Mouse (Mus musculus) CH12.LX (cell line): ENCODE data around the gene Harbi1. TPM values are rescaled to one million over a fixed set of nuclear protein-coding genes. Genes with fewer than 3 reads are reported as not detected.
A peak's percentile ranks its signal among the peaks of the same experiment; 100 is the strongest.

Experiments
- DNase-seq: peaks from one replicate; pipeline ENCODE4 v3.0.0-alpha.2; 2013; ENCODE audit errors: extremely low read depth
- H3K27ac ChIP-seq: 2 replicates; pipeline ENCODE4 v1.5.1; 2012; ENCODE audit warnings: low read depth, mild to moderate bottlenecking, control low read depth, moderate library complexity; ENCODE audit not compliant: insufficient read depth
- H3K27me3 ChIP-seq: replicated peaks from 2 replicates; pipeline ENCODE3; 2012; ENCODE audit warnings: inconsistent platforms
- H3K36me3 ChIP-seq, 2 experiments: replicated peaks in 1 of 2; 2 replicates each; pipeline versions ENCODE3 to v1.6.1; 2012; ENCODE audit warnings: inconsistent platforms in 1 of 2, low read length in 1 of 2, mild to moderate bottlenecking in 1 of 2, mixed read lengths in 1 of 2, moderate library complexity in 1 of 2; ENCODE audit not compliant: control insufficient read depth in 1 of 2, insufficient read depth in 1 of 2
- H3K4me1 ChIP-seq, 2 experiments: 2 replicates each; pipeline ENCODE4 v1.6.1; 2012; ENCODE audit warnings: inconsistent platforms in 1 of 2, moderate library complexity in 1 of 2; ENCODE audit not compliant: insufficient read depth in 2 of 2, control insufficient read depth in 1 of 2
- H3K4me2 ChIP-seq: 2 replicates; pipeline ENCODE4 v1.6.1; 2012; ENCODE audit warnings: low read depth, mild to moderate bottlenecking, control low read depth; ENCODE audit not compliant: poor library complexity, insufficient read depth, severe bottlenecking
- H3K4me3 ChIP-seq, 3 experiments: fragments of 150-350 bp in 1 of 3; sonication (generic) in 1 of 3; replicated peaks in 1 of 3; 2 replicates each; pipeline versions ENCODE3 to v1.5.1; 2011 to 2012; ENCODE audit warnings: low read depth in 2 of 3, low read length in 2 of 3, mild to moderate bottlenecking in 2 of 3, moderate library complexity in 2 of 3, control low read depth in 1 of 3, improper control_type of control experiment in 1 of 3, inconsistent platforms in 1 of 3, mixed read lengths in 1 of 3; ENCODE audit not compliant: poor library complexity in 1 of 3
- H3K79me2 ChIP-seq: replicated peaks from 2 replicates; pipeline ENCODE4 v1.6.1; 2012; ENCODE audit warnings: mild to moderate bottlenecking, moderate library complexity; ENCODE audit not compliant: control insufficient read depth, poor library complexity, insufficient read depth, severe bottlenecking; ENCODE audit errors: extremely low read depth
- H3K9ac ChIP-seq: 2 replicates; pipeline ENCODE4 v1.6.1; 2012; ENCODE audit warnings: low read depth, mild to moderate bottlenecking, control low read depth, moderate library complexity; ENCODE audit not compliant: insufficient read depth
- H3K9me3 ChIP-seq: replicated peaks from 2 replicates; pipeline ENCODE3; 2012; ENCODE audit warnings: low read length, inconsistent platforms, mixed read lengths
- BHLHE40 ChIP-seq: IDR thresholded peaks from 2 replicates; pipeline ENCODE4 v1.6.1; 2011; ENCODE audit warnings: mild to moderate bottlenecking, low read depth, low read length, improper control_type of control experiment
- CHD2 ChIP-seq: IDR thresholded peaks from 2 replicates; pipeline ENCODE4 v1.6.1; 2011; ENCODE audit warnings: low read length, improper control_type of control experiment
- CTCF ChIP-seq, 2 experiments: IDR thresholded peaks in 1 of 2; conservative IDR thresholded peaks in 1 of 2; 2 replicates each; pipeline ENCODE4 v1.5.1; 2011 to 2012; ENCODE audit warnings: low read depth in 2 of 2, low read length in 2 of 2, improper control_type of control experiment in 1 of 2, inconsistent platforms in 1 of 2, mild to moderate bottlenecking in 1 of 2, moderate library complexity in 1 of 2
- ETS1 ChIP-seq: conservative IDR thresholded peaks from 2 replicates; pipeline ENCODE4 v1.6.1; 2012; ENCODE audit warnings: low read depth, mild to moderate bottlenecking, inconsistent platforms, low read length, improper control_type of control experiment, moderate library complexity
- HCFC1 ChIP-seq: IDR thresholded peaks from 2 replicates; pipeline ENCODE4 v1.6.1; 2012; ENCODE audit warnings: low read depth, mild to moderate bottlenecking, inconsistent platforms, low read length, improper control_type of control experiment
- JUN ChIP-seq: IDR thresholded peaks from 2 replicates; pipeline ENCODE4 v1.6.1; 2011; ENCODE audit warnings: low read depth, mild to moderate bottlenecking, low read length, improper control_type of control experiment, moderate library complexity; ENCODE audit not compliant: insufficient read depth
- MXI1 ChIP-seq: IDR thresholded peaks from 2 replicates; pipeline ENCODE4 v1.6.1; 2011; ENCODE audit warnings: mild to moderate bottlenecking, low read depth, low read length, improper control_type of control experiment
- MYC ChIP-seq: IDR thresholded peaks from 2 replicates; pipeline ENCODE4 v1.6.1; 2011; ENCODE audit warnings: low read depth, mild to moderate bottlenecking, improper control_type of control experiment, low read length
- PAX5 ChIP-seq: IDR thresholded peaks from 2 replicates; pipeline ENCODE4 v1.6.1; 2012; ENCODE audit warnings: low read length, inconsistent platforms, mixed read lengths
- RAD21 ChIP-seq: IDR thresholded peaks from 2 replicates; pipeline ENCODE4 v1.6.1; 2011; ENCODE audit warnings: low read depth, mild to moderate bottlenecking, low read length, improper control_type of control experiment, moderate library complexity
- TCF12 ChIP-seq: IDR thresholded peaks from 2 replicates; pipeline ENCODE4 v1.6.1; 2014; ENCODE audit warnings: low read depth, mild to moderate bottlenecking, inconsistent platforms, low read length, improper control_type of control experiment
- ZC3H11A ChIP-seq: IDR thresholded peaks from 2 replicates; pipeline ENCODE4 v1.6.1; 2012; ENCODE audit warnings: low read depth, mild to moderate bottlenecking, inconsistent platforms, low read length, improper control_type of control experiment
- dilution Hi-C: fragments of 300-500 bp; cut with MboI; formaldehyde crosslinking; loops from 2 replicates; pipeline ENCODE4 v1.14.3; 2020; ENCODE audit warnings: low sequenced_read_pairs; ENCODE audit not compliant: extremely low pct_unique_long_range_greater_than_20kb, extremely low pct_ligation_motif_present
- in situ Hi-C: fragments of 300-500 bp; cut with MboI; formaldehyde crosslinking; loops from 3 replicates; pipeline ENCODE4 v1.14.3; 2019; ENCODE audit warnings: low sequenced_read_pairs, low pct_ligation_motif_present, low pct_unique_long_range_greater_than_20kb, mixed read lengths
- polyA plus RNA-seq: library from polyadenylated mRNA; unstranded; fragments of >175 nt; gene quantifications from 2 replicates; pipeline ENCODE4 v1.2.1, GENCODE M21; 2012; ENCODE audit warnings: low read depth; ENCODE audit not compliant: insufficient read length
- total RNA-seq, 2 experiments: library from RNA; depleted of rRNA; stranded (reverse); fragments of 300-350 nt in 1 of 2; fragments of >200 nt in 1 of 2; gene quantifications; 2 replicates each; pipeline ENCODE4 v1.2.3; 2012 to 2014

Harbi1 gene
- total and polyA plus RNA-seq, 3 experiments, result 8.1 to 18.8 (median 13.3) TPM

DNA sequence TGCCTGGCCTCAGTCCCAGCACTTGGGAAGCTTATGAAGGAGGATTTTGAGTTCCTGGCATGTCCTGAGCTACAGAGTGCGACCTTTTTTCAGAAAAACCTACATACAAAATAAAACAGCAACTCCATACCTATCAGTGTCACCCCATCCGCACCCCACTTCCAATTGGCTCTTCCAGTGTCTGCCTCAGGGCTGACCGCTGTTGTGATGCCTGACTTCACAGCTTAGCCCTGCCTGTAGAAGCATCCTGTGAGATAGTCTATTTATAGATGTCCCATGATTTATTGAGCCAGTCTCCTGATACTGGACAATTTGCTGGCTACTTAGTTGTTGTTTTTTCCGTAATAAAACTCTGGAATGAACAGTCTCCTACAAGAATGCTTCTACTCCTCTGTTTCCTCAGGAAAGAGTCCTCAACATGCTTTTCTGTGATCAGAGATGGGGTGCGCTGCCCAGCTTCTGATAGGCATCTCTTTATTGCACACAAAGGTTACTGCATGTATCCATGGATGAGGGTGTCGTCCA, 44.2 kb upstream of the Harbi1 start:
- in situ Hi-C loops (no loop called here), dilution Hi-C loops (no loop called here)
- Histone ChIP-seq H3K27me3 (no peaks in the 10 kb centered on the region), H3K4me2 (no peak overlapping the region), H3K79me2 (no peaks in the 10 kb centered on the region), H3K4me1 (peaks cover 19 to 30% of the 10 kb centered on the region in 2 experiments), H3K27ac (no peak overlapping the region), H3K36me3 (peaks cover 79 to 91% of the 10 kb centered on the region in 2 experiments), H3K9me3 (no peaks in the 10 kb centered on the region), H3K9ac (no peak overlapping the region), H3K4me3 (no peak overlapping the region)
- DNase-seq, result no peak
- TF ChIP-seq ZC3H11A, result no peak

DNA sequence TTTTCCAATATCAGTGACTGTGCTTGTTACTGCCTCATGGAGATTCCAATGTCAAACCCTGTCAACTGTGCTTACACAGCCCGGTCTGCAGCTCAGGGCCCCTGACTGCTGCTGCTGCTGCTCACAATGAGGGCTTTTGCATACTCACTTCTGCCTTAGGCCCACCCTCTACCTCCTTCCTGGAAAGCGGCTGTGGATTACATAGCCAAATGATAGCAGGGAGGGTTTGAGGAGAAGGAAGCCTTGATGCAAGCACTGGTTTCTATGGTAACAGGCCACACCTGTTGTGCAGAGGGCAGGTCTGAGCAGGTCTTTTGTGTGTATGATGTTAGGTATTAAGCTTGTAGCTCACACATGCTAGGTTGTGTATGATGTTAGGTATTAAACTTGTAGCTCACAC, 42.9 kb upstream of the Harbi1 start:
- dilution Hi-C loops, result no loop called here
- H3K36me3 ChIP-seq, result peaks cover 76 to 91% of the 10 kb centered on the region in 2 experiments
- H3K4me3 ChIP-seq, result no peak overlapping the region
- H3K27me3 ChIP-seq, result no peaks in the 10 kb centered on the region
- TF ChIP-seq BHLHE40, result no peak
- TF ChIP-seq MXI1, result no peak
- no peak for TF ChIP-seq ETS1
- TF ChIP-seq CHD2, result no peak
- TF ChIP-seq CTCF (conservative IDR thresholded peaks at IDR 0.05 in 1 of 2, IDR thresholded peaks at IDR 0.05 in 1 of 2; ENCODE audit: low read depth in 2 of 2, low read length in 2 of 2), result no peak
- H3K9ac ChIP-seq, result no peak overlapping the region
- DNase-seq, result peak; percentile 19
- H3K4me2 ChIP-seq, result no peak overlapping the region
- in situ Hi-C loops, result no loop called here
- peaks cover 19 to 29% of the 10 kb centered on the region in 2 experiments for H3K4me1 ChIP-seq
- no peaks in the 10 kb centered on the region for H3K9me3 ChIP-seq
- no peak overlapping the region for H3K27ac ChIP-seq
- no peaks in the 10 kb centered on the region for H3K79me2 ChIP-seq

DNA sequence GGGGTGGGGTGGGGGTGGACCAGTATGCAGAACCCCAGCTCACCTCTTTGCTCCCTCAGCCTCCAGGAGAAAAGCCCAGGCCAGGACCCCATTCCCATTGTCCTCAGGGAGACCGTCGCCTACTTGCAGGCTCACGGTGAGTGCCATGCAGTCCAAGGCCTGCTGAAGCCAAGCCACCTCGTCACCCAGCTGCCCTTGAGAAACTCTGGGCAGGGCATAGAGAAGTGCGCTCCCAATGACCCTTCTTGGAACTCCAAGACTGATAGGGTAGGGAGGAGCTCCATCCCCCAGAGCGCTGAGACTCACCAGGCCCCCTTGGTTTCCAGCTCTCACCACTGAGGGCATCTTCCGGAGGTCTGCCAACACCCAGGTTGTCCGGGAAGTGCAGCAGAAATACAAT, 41.3 kb upstream of the Harbi1 start:
- no peaks in the 10 kb centered on the region for H3K27me3 ChIP-seq
- H3K27ac ChIP-seq, result no peak overlapping the region
- TF ChIP-seq HCFC1 (no peak), RAD21 (no peak), JUN (no peak), MYC (no peak), CTCF (conservative IDR thresholded peaks at IDR 0.05 in 1 of 2, IDR thresholded peaks at IDR 0.05 in 1 of 2; ENCODE audit: low read depth in 2 of 2, low read length in 2 of 2) (no peak), PAX5 (no peak), TCF12 (no peak)
- no peak for DNase-seq
- H3K4me3 ChIP-seq, result no peak overlapping the region
- no peak overlapping the region for H3K4me2 ChIP-seq
- H3K79me2 ChIP-seq, result no peaks in the 10 kb centered on the region
- dilution Hi-C loops (no loop called here), in situ Hi-C loops (no loop called here)
- H3K9ac ChIP-seq, result no peak overlapping the region
- H3K4me1 ChIP-seq, result peaks cover 9 to 14% of the 10 kb centered on the region in 2 experiments
- no peaks in the 10 kb centered on the region for H3K9me3 ChIP-seq
- peaks cover 75 to 90% of the 10 kb centered on the region in 2 experiments for H3K36me3 ChIP-seq
